Mouse (Mus musculus) brain, embryonic 14.5 days (tissue): Measurements from ENCODE around the gene Ccdc84.

Source experiments
- CTCF ChIP-seq: fragments of 200-500 bp; IDR thresholded peaks from 2 replicates; pipeline ENCODE4 v1.5.1; 2012; ENCODE audit warnings: inconsistent platforms, mild to moderate bottlenecking, moderate library complexity, borderline replicate concordance; ENCODE audit not compliant: insufficient read depth, insufficient read length; ENCODE audit errors: extremely low read depth
- POLR2A ChIP-seq: fragments of 200-500 bp; IDR thresholded peaks from 2 replicates; pipeline ENCODE4 v1.6.1; 2012; ENCODE audit warnings: mild to moderate bottlenecking, inconsistent platforms, borderline replicate concordance; ENCODE audit not compliant: poor library complexity, insufficient read depth, insufficient read length, severe bottlenecking; ENCODE audit errors: extremely low read depth

GRCm38 (mm10) chr9:44391466-44391865 is 26.9 kb downstream of the Ccdc84 start:
- TF ChIP-seq POLR2A (no peak), CTCF (peak; percentile 79)
